Mouse (Mus musculus) erythroblast, embryonic 14.5 days (primary cell): ENCODE measurements around the gene Hdgf.

ENCODE experiments used
- GATA1 ChIP-seq: IDR thresholded peaks from 2 replicates; pipeline ENCODE4 v1.6.1; 2012; ENCODE audit warnings: low read length, inconsistent platforms, mixed read lengths
- TAL1 ChIP-seq: IDR thresholded peaks from 3 replicates; pipeline ENCODE4 v1.6.1; 2012; ENCODE audit warnings: low read length, inconsistent platforms, mixed read lengths

DNA sequence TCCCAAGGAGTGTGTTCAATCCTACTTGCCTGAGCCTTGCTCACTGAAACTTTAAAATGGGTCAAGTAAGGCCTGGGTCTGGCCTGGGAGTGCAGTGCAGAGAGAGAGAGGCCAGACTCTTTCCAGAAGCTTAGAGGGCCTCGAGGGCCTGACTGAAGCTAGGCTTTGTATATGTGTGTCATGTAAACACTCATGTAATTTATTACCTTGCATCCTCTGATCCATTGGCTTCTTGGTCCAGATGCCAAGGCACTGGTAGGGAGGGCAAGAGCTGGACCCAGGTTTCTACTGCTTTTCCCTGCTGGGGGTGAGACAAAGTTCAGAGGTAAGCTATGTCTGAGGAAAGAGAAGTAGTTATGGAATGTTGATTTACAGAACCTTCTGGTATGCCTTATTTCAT, 1.8 kb downstream of the Hdgf start:
- TF ChIP-seq GATA1 (no peak), TAL1 (no peak)
